Mouse (Mus musculus) megakaryocyte, adult 5-6 weeks (primary cell): ENCODE results near the gene Ms4a4b. TPM values are rescaled to one million over a fixed set of nuclear protein-coding genes. Genes with fewer than 3 reads are reported as not detected.
A peak's percentile ranks its signal among the peaks of the same experiment; 100 is the strongest.

Experiments used
- ATAC-seq: 2 replicates; pipeline ENCODE4 v1.8.0; 2016; ENCODE audit warnings: mild to moderate bottlenecking, inconsistent platforms; ENCODE audit not compliant: poor library complexity, severe bottlenecking
- total RNA-seq, 2 experiments: library from RNA; stranded (forward) in 1 of 2; stranded (reverse) in 1 of 2; fragments of 153-499, 151-499 nt in 1 of 2; fragments of 221-1000, 200-1000 nt in 1 of 2; gene quantifications; 2 replicates each; pipeline versions ENCODE4 v1.2.3 to v1.2.4; 2015 to 2017

Gene Ms4a4b
- total RNA-seq, 2 experiments from 2014 or later = 17.0 to 63.3 TPM

DNA sequence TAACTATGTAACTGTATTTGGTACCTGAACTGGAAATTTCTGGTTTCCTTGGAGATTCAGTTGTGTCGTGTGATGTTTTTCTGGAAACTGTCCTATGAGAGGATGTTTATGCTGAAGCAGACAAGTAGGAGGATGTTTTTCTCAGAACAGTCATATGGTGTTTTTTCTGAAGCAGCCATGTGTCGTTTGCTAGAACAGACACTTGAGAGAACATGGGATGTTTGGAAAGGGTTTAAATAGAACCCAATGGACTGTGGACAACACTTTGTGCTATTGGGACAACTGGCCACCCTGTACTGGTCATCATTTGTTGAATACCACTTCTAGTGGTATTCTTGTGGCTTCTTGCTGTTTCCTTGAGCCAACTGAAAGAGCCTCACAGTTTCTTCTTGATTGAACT, 42.4 kb downstream of the Ms4a4b start, which contains the start of gene Gm8369:
Gene Gm8369 (plus strand): TSS at position 193 of the 400 bp plus-strand sequence.
- ATAC-seq = no peak

DNA sequence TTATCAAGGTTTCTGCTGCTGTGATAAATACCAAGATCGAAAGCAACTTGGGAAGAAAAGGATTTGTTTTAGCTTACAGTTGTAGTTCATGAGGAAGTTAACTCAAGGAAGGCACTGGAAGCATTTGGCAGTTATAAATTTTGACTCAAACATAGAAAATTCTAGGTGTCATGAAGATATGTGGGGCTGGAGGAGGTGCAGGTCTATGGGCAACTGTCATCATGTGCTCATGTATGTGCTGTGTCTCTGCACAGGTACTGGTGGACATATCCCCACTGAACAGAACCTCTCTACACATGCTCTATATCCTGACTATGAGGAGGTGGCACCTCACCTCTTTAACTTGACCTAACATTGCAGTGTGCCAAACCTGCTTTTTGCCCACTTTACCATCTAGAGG, 43.2 kb downstream of the Ms4a4b start:
- no peak for ATAC-seq

DNA sequence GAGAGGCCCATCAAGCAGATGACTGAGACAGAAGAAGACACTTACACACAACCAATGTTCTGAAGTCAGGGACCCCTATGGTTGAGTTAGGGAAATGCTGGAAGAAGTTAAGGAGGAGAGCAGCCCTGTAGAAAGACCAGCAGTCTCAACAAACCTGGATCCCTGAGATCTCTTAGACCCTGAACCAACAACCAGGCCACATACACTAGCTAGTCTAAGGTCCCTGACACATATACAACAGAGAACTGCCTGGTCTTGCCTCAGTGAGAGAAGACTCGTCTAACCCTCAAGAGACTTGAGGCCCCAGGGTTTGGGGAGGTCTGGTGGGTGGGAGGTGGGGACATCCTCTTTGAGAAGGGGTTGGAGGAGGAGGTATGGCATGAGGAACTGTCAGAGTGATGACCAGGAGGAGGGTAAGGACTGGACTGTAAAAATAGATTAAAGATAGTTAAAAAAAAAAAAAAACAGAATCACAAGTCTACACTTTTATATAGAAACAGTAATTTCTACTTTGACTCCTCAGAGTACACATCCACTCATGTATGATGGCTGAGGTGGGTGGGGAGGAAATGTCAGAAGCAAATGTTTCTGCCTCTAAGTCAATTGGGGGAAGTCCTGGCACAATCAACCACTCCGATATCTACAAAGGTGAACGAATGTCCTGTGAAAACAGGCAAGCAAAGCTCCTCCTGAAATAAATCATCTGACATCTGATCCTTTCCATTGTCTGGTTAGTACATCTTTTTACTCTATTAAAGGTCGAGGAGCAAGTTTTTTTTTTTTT, 48.2 kb downstream of the Ms4a4b start:
- ATAC-seq = no peak

DNA sequence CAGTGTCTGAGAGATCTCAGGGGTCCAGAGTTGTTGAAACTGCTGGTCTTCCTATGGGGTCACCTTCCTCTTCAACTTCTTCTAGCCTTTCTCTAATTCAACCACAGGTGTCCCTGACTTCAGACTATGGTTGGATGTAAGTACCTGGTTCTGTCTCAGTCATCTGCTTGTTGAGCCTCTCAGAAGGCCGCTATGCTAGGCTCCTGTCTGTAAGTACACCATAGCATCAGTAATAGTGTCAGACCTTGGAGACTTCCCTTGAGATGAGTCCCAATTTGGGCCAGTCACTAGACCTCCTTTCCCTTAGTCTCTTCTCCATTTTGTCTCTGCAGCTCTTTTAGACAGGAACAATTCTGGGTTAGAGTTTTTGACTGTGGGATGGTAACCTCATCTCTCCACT, 49.3 kb downstream of the Ms4a4b start:
- ATAC-seq = no peak

DNA sequence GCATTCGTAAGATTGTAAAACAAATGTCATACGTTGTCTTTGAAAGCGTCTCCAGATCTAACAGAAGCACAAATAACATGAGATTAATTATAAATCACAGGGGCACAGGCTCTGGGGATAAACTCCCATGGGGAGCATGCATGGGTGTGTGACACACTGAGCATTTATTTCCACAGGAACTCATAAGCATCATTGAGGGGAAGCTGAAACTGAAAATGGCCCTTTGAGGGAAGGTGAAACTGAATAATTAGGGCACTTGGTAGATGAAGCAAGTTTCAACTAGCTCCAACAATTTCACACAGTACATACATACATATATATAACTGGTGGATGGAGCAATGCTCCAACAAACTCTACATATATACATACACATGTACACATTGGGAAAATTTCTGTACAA, 51.2 kb downstream of the Ms4a4b start:
- peak; percentile 60 for ATAC-seq

DNA sequence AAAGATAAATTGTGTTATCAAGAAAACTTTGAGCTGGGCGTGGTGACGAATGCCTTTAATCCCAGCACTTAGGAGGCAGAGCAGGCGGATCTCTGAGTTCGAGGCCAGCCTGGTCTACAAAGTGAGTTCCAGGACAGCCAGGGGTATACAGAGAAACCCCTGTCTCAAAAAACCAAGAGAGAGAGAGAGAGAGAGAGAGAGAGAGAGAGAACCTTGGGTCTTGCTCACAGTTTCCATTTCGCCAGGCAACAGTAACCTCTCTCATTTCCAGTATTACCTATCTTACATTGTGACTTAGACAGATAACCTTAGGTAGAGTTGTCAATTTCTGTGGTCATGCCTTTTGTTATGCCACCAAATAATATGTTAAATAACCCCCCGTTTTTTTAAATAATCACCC, 53.0 kb downstream of the Ms4a4b start:
- no peak for ATAC-seq

DNA sequence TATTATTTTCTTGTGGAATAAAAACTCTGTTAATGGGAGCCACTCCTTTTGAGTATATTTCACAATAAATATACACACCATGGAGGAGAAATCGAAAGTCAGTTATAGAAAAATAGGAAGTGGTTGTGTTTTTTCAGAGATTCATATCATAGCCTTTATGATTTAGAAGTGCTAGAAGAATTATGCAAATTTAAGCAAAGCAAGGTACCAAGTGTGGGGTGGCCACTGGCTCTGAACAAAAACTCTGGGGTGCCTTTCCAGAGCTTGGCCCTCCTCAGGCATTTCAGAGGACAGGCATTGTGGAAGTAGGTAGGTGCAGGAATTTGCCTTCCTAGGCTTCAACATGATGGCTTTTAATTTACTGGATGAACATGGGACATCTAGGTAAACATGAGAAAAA, 53.9 kb downstream of the Ms4a4b start:
- ATAC-seq = peak; percentile 56; the same call in 1 of the 2 replicates

DNA sequence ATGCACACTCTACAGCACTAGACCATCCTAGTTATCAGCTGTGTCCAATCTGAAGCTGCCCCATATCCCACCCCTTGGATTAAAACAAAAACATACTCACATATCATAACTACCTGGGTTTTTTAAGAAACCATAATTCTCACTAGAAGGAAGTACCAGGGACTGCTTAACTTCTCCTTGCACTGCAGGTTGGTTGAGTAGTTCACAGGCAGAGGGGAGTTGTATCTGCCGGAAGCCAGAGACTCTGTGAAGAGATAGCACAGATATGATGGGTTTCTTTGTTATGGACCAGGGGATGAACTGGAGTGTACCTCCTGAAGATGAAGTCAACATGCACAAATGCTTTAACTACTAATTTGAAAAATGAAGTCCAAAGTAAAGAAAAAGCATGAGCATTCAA, 57.4 kb downstream of the Ms4a4b start:
- ATAC-seq = no peak

DNA sequence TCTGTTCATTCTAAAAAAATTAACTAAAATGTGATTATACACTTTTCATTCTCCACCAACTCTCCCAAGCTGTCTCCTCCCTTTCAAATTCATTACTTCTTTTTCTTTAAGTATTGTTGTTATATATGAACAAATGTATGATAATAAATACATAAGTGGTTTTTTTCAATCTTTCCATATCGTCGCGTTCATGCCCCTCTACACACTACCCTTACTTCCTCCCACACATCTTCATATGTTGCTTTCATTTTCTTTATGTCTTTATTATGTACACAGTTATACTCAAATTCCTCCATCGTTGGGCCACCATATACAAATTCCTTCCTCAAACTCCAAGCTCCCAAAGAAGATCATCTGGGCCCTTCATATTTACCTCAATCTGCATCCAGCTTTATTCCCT, 58.0 kb downstream of the Ms4a4b start:
- no peak for ATAC-seq

DNA sequence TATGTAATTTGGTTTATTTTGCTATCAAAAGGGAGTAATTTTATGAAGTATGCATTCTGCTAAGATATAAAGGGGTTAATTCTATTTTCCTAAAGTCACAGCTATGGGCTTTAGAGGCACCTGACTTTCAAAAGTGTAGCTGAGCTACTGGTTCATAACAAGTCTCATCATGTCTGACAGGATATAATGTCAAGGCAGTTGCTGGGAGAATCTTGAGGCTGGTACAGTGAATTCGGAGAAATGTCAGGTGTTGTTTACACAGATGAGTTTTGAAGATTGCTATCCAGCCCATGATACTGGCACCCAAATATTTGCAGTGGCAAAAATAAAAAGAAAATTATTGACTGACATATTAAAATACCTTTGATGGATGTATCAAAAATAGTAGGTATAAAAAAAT, 61.5 kb downstream of the Ms4a4b start:
- ATAC-seq = no peak

DNA sequence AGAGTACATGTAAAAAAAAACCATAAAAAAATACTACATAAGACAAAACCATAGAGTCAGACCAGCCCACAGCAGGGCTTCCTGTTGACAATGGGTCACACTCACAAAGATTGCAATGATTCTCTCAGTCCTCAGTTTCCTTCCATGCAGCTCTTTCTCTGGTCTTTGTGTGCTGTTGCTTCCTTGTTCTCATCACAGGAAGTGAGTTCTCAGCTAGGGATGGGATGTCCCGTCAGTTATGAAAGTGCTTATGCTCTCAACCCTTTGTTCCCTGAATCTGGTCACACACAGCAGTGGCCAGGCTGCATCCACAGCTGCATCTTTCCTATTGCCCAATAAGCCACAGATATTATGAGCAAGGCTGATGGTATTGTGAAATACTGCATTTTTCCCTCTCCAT, 70.1 kb downstream of the Ms4a4b start:
- ATAC-seq = peak; percentile 85

DNA sequence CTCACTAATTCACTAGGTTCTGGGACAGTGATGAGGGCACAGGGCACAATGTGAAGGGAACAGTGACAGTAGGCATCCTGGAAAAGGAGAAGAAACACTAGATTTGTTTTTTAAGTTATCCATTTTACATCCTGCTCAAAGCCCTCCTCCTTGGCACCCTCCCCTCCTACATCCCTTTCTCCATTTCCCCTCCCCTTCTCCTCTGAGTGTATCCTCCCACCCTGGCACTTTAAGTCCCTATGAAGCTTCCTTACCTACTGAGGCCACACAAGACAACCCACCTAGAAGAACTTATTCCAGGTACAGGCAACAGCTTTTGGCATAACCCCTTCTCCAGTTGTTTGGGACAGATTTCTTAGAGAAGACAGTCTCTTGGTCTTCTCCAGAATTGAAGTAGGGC, 72.9 kb downstream of the Ms4a4b start, which contains the start of gene Ms4a6b:
Gene Ms4a6b (plus strand): TSS at position 267 of the 400 bp plus-strand sequence.
- no peak for ATAC-seq

Other genes with a start within 250 kb of the Ms4a4b start
- not detected in 2 replicates for gene Ms4a13, start 246.8 kb upstream of the Ms4a4b start, total RNA-seq (2015)
- gene Ms4a13, start 246.8 kb upstream of the Ms4a4b start, total RNA-seq (2017) = not detected in 2 replicates
- not detected in 2 replicates for gene Ms4a12, start 211.1 kb upstream of the Ms4a4b start, total RNA-seq (2015)
- not detected in 2 replicates for gene Ms4a12, start 211.1 kb upstream of the Ms4a4b start, total RNA-seq (2017)
- gene Ms4a1, start 177.3 kb upstream of the Ms4a4b start, total RNA-seq (2015) = 0.07 TPM in 1 of 2 replicates, not detected in the other
- gene Ms4a1, start 177.3 kb upstream of the Ms4a4b start, total RNA-seq (2017) = 0.08 and 0.18 TPM in 2 replicates
- gene Ms4a5, start 159.7 kb upstream of the Ms4a4b start, total RNA-seq (2015) = not detected in 2 replicates
- gene Ms4a5, start 159.7 kb upstream of the Ms4a4b start, total RNA-seq (2017) = not detected in 2 replicates
- gene Ms4a14, start 129.1 kb upstream of the Ms4a4b start, total RNA-seq (2015) = 0.09 and 0.13 TPM in 2 replicates
- gene Ms4a14, start 129.1 kb upstream of the Ms4a4b start, total RNA-seq (2017) = not detected in 2 replicates
- gene Ms4a7, start 107.4 kb upstream of the Ms4a4b start, total RNA-seq (2015) = 1.7 and 3.0 TPM in 2 replicates
- 1.7 and 2.4 TPM in 2 replicates for gene Ms4a7, start 107.4 kb upstream of the Ms4a4b start, total RNA-seq (2017)
- 35.8 and 41.7 TPM in 2 replicates for gene Ms4a4a, start 68.0 kb upstream of the Ms4a4b start, total RNA-seq (2015)
- gene Ms4a4a, start 68.0 kb upstream of the Ms4a4b start, total RNA-seq (2017) = 6.0 and 7.4 TPM in 2 replicates
- gene Ms4a4c, start 38.8 kb upstream of the Ms4a4b start, total RNA-seq (2015) = 412 and 535 TPM in 2 replicates
- 446 and 496 TPM in 2 replicates for gene Ms4a4c, start 38.8 kb upstream of the Ms4a4b start, total RNA-seq (2017)
- gene Ms4a6c, start 25.8 kb downstream of the Ms4a4b start, total RNA-seq (2015) = 815 and 879 TPM in 2 replicates
- 614 and 767 TPM in 2 replicates for gene Ms4a6c, start 25.8 kb downstream of the Ms4a4b start, total RNA-seq (2017)
- 16.9 and 21.9 TPM in 2 replicates for gene Gm8369, start 42.4 kb downstream of the Ms4a4b start, total RNA-seq (2015)
- 10.4 and 12.3 TPM in 2 replicates for gene Gm8369, start 42.4 kb downstream of the Ms4a4b start, total RNA-seq (2017)
- 242 and 270 TPM in 2 replicates for gene Ms4a6b, start 73.0 kb downstream of the Ms4a4b start, total RNA-seq (2015)
- 138 and 141 TPM in 2 replicates for gene Ms4a6b, start 73.0 kb downstream of the Ms4a4b start, total RNA-seq (2017)
- 0.21 and 0.54 TPM in 2 replicates for gene Ms4a4d, start 93.2 kb downstream of the Ms4a4b start, total RNA-seq (2015)
- 0.53 TPM in 1 of 2 replicates, not detected in the other for gene Ms4a4d, start 93.2 kb downstream of the Ms4a4b start, total RNA-seq (2017)
- 62.8 and 76.5 TPM in 2 replicates for gene Ms4a6d, start 161.3 kb downstream of the Ms4a4b start, total RNA-seq (2015)
- 42.6 and 51.4 TPM in 2 replicates for gene Ms4a6d, start 161.3 kb downstream of the Ms4a4b start, total RNA-seq (2017)
- gene Ms4a2, start 180.2 kb downstream of the Ms4a4b start, total RNA-seq (2015) = 47.4 and 50.5 TPM in 2 replicates
- gene Ms4a2, start 180.2 kb downstream of the Ms4a4b start, total RNA-seq (2017) = 79.4 and 80.1 TPM in 2 replicates
- 42.5 and 48.3 TPM in 2 replicates for gene Ms4a3, start 197.3 kb downstream of the Ms4a4b start, total RNA-seq (2015)
- 29.5 and 38.1 TPM in 2 replicates for gene Ms4a3, start 197.3 kb downstream of the Ms4a4b start, total RNA-seq (2017)
- gene Oosp2, start 217.0 kb downstream of the Ms4a4b start, total RNA-seq (2015) = 0.51 TPM in 1 of 2 replicates, not detected in the other
- gene Oosp2, start 217.0 kb downstream of the Ms4a4b start, total RNA-seq (2017) = not detected in 2 replicates
- gene Oosp1, start 247.6 kb downstream of the Ms4a4b start, total RNA-seq (2015) = 0.16 and 0.67 TPM in 2 replicates
- gene Oosp1, start 247.6 kb downstream of the Ms4a4b start, total RNA-seq (2017) = 1.1 TPM in 1 of 2 replicates, not detected in the other